In the genomic region with DNA sequence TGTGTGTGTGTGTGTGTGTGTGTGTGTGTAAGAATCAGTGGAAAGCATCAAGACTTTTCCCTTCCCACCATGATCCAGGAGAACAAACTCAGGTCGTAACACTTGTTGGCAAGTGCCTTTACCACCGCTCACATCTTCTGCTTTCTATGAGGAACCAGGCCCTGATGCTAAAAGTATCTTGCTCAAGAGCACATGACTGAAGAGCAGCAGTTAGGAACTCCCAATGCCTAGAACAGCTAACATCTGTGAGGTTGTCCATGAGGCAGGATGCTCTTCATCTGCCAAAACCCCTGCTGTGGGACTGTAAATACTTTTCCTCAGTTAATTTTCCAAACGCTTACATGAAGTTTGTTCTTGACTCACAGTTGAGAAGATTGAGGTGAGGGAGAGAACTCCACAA, we compare ENCODE assay signal across 8 mouse cellular contexts. TPM values are rescaled to one million over a fixed set of nuclear protein-coding genes. Genes with fewer than 3 reads are reported as not detected.
DNase-seq lines count a peak whose midpoint lies in the region; ATAC-seq and TF ChIP-seq lines count a peak whose summit lies in the region.

No protein-coding gene starts in this region.

- peak overlapping the region; percentile 9; the same call in 1 of the 2 replicates for H3K27ac ChIP-seq in left cerebral cortex, adult 2 months
- peak overlapping the region; percentile 91 for H3K27ac ChIP-seq in forebrain, embryonic 10.5 days
- no peak overlapping the region for H3K27ac ChIP-seq in limb, embryonic 11.5 days (replicated peaks; ENCODE audit: low read depth, low read length)
- H3K27ac ChIP-seq in midbrain, embryonic 14.5 days (replicated peaks; ENCODE audit: low read depth, low read length): no peak overlapping the region

- no peaks in the 10 kb centered on the region for H3K27me3 ChIP-seq in forebrain, embryonic 10.5 days (ENCODE audit: poor library complexity, severe bottlenecking)
- H3K27me3 ChIP-seq in limb, embryonic 11.5 days (ENCODE audit: control insufficient read depth, insufficient read depth, low read length): no peaks in the 10 kb centered on the region
- H3K27me3 ChIP-seq in midbrain, embryonic 14.5 days (ENCODE audit: control insufficient read depth, insufficient read depth, low read length): no peaks in the 10 kb centered on the region

- H3K4me1 ChIP-seq in forebrain, embryonic 10.5 days: peaks cover 22% of the 10 kb centered on the region
- H3K4me1 ChIP-seq in limb, embryonic 11.5 days (ENCODE audit: control insufficient read depth, insufficient read depth, low read length): no peaks in the 10 kb centered on the region
- H3K4me1 ChIP-seq in midbrain, embryonic 14.5 days (ENCODE audit: control insufficient read depth, insufficient read depth, low read length): peaks cover 21% of the 10 kb centered on the region; the same call in 1 of the 2 replicates

- intact Hi-C loops in left cerebral cortex, adult 2 months (cut with DNase I): no loop called here

- WGBS in forebrain, embryonic 10.5 days: 67% methylated on average over 3 of the region's 3 CpGs
- WGBS in limb, embryonic 11.5 days: 62% methylated on average over 3 of the region's 3 CpGs
- 76% methylated on average over 3 of the region's 3 CpGs for WGBS in midbrain, embryonic 14.5 days

- TF ChIP-seq CTCF in left cerebral cortex, adult 2 months (IDR thresholded peaks at IDR 0.05): no peak

- peaks cover 4% of the 10 kb centered on the region; the same call in 1 of the 2 replicates for H3K36me3 ChIP-seq in forebrain, embryonic 10.5 days (replicated peaks)
- no peaks in the 10 kb centered on the region for H3K36me3 ChIP-seq in limb, embryonic 11.5 days (ENCODE audit: control insufficient read depth, insufficient read depth, low read length)
- H3K36me3 ChIP-seq in midbrain, embryonic 14.5 days (ENCODE audit: control insufficient read depth, insufficient read depth, low read length): no peaks in the 10 kb centered on the region

- H3K9ac ChIP-seq in limb, embryonic 11.5 days (ENCODE audit: low read length): no peak overlapping the region
- H3K9ac ChIP-seq in midbrain, embryonic 14.5 days (replicated peaks; ENCODE audit: low read length): no peak overlapping the region

- H3K4me2 ChIP-seq in limb, embryonic 11.5 days (ENCODE audit: low read depth, severe bottlenecking): peak overlapping the region; percentile 69
- peak overlapping the region; percentile 90 for H3K4me2 ChIP-seq in midbrain, embryonic 14.5 days (ENCODE audit: low read length)

- DNase-seq in left cerebral cortex, adult 2 months (ENCODE audit: extremely low spot score in 1 of 2, low spot score in 2 of 2): no peak
- no peak for DNase-seq in left cerebral cortex, adult 11 months (ENCODE audit: low spot score)
- DNase-seq in forebrain, embryonic 10.5 days (ENCODE audit: extremely low spot score, low spot score): no peak
- no peak for DNase-seq in limb, embryonic 11.5 days (ENCODE audit: low spot score)
- no peak for DNase-seq in midbrain, embryonic 14.5 days
- no peak for DNase-seq in thymus, postnatal 0 days (ENCODE audit: low spot score)
- no peak for DNase-seq in cerebellum, adult 9-10 months
- no peak for DNase-seq in urinary bladder, postnatal 10 days (ENCODE audit: low spot score)

- no peak for ATAC-seq in limb, embryonic 11.5 days (ENCODE audit: insufficient number of reproducible peaks, low FRiP score, low TSS enrichment, low read depth)
- ATAC-seq in midbrain, embryonic 14.5 days (ENCODE audit: low FRiP score, low TSS enrichment): peak; percentile 10; the same call in 1 of the 2 replicates

- H3K4me3 ChIP-seq in left cerebral cortex, adult 2 months: peak overlapping the region; percentile 86
- H3K4me3 ChIP-seq in forebrain, embryonic 10.5 days: peak overlapping the region; percentile 86
- H3K4me3 ChIP-seq in limb, embryonic 11.5 days (ENCODE audit: low read depth, low read length): no peak overlapping the region
- peak overlapping the region; percentile 86 for H3K4me3 ChIP-seq in midbrain, embryonic 14.5 days (replicated peaks; ENCODE audit: low read depth, low read length)

- no peaks in the 10 kb centered on the region for H3K9me3 ChIP-seq in forebrain, embryonic 10.5 days
- H3K9me3 ChIP-seq in limb, embryonic 11.5 days (ENCODE audit: control insufficient read depth, low read length): no peaks in the 10 kb centered on the region
- no peaks in the 10 kb centered on the region for H3K9me3 ChIP-seq in midbrain, embryonic 14.5 days (ENCODE audit: control insufficient read depth, low read length)

RNA-seq across cellular contexts. Expression of a gene that starts 0.5 kb away (rescaled TPM):
- total RNA-seq in left cerebral cortex, adult 2 months (2021): 10 to 100 TPM; 21.0 to 24.2 TPM
- 29.2 and 33.4 TPM in 2 replicates for polyA plus RNA-seq in forebrain, embryonic 10.5 days (2016; fragmentation: Nextera tagmentation; extraction: Ambion mirVana)
- polyA plus RNA-seq in limb, embryonic 11.5 days (2014; fragmentation: Nextera tagmentation; extraction: Ambion mirVana): 28.7 and 30.3 TPM in 2 replicates
- 38.7 and 49.7 TPM in 2 replicates for polyA plus RNA-seq in midbrain, embryonic 14.5 days (2014; fragmentation: Nextera tagmentation; extraction: Ambion mirVana)
- polyA plus RNA-seq in thymus, postnatal 0 days (2015; fragmentation: Nextera tagmentation; extraction: Ambion mirVana): 22.5 and 26.6 TPM in 2 replicates

RNA-seq across cellular contexts. Expression of a gene that starts 59.5 kb away (rescaled TPM):
- total RNA-seq in left cerebral cortex, adult 2 months (2021): not detected
- polyA plus RNA-seq in forebrain, embryonic 10.5 days (2016; fragmentation: Nextera tagmentation; extraction: Ambion mirVana): 0.31 TPM in 1 of 2 replicates, not detected in the other
- 1.1 and 1.4 TPM in 2 replicates for polyA plus RNA-seq in limb, embryonic 11.5 days (2014; fragmentation: Nextera tagmentation; extraction: Ambion mirVana)
- 0.43 and 0.50 TPM in 2 replicates for polyA plus RNA-seq in midbrain, embryonic 14.5 days (2014; fragmentation: Nextera tagmentation; extraction: Ambion mirVana)
- 0.27 and 0.59 TPM in 2 replicates for polyA plus RNA-seq in thymus, postnatal 0 days (2015; fragmentation: Nextera tagmentation; extraction: Ambion mirVana)

Comparison
In these comparisons a context has a peak if more than half of its experiments do, and no peak if none do; other contexts are left out.
1. H3K27ac ChIP-seq: peak in left cerebral cortex, adult 2 months (single experiment) and forebrain, embryonic 10.5 days (single experiment); none in limb, embryonic 11.5 days (single experiment) and midbrain, embryonic 14.5 days (single experiment).